Mouse (Mus musculus): Measurements from ENCODE around the gene Slc18a2.

Gene Slc18a2

DNA sequence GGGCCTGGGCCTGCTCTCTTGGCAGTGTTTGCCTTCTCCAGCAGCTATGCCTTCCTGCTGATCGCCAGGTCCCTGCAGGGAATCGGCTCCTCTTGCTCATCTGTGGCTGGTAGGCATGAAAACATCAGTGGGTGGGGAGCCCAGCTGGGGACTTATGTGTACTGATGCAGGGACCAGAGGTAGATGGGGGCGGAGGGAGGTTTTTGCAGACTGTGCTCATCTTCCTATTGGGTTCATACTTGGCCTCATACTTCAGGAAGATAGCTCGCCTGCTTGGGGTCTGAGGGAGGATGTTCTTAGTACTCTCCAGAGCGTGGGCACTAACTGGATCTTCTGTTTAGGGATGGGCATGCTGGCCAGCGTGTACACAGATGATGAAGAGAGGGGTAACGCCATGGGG, 12.5 kb downstream of the Slc18a2 start:
- in situ Hi-C loops (cut with MboI, MseI): no loop called here

GRCm38 (mm10) chr19:59276354-59276753, 15.7 kb downstream of the Slc18a2 start:
- in situ Hi-C loops (cut with MboI, MseI): no loop called here

DNA sequence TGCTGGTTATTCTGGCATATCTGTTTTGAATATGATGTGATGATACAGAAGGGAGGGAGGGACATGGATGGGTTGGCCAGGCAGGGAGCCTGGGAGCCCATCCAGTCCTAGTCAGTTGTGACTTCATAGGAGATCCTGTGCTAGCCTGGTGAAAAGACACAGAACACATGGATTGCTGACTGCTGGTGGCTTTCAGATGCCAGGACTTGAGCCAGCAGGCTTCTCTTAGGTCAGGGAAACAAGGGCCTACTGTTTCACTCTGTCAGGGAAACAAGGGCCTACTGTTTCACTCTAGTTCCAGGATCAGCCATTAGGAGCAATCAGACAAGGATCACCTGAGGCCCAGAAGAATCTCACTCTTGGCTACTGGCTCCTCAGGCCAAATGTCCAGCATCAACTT, 20.1 kb downstream of the Slc18a2 start:
- in situ Hi-C loops (cut with MboI, MseI): no loop called here

DNA sequence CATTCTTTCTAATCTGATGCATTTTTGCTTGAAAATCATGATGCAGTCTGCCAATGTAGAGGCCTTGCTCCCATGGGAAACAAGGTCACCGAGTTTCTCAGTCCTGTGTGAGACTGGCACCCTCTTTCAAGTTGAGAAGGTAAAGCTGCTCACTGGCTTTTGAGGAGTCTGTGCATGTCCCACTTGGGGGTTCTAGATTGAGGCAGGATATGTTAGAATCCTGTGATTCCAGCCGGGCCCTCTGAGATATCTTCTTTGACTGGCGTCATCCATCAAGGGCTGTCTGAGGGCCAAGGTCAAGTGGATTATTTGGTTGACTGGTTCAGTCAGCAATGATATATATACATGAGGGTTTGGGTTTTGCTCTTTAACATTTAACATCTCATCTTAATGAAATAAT, 21.3 kb downstream of the Slc18a2 start:
- in situ Hi-C loops (cut with MboI, MseI): no loop called here

DNA sequence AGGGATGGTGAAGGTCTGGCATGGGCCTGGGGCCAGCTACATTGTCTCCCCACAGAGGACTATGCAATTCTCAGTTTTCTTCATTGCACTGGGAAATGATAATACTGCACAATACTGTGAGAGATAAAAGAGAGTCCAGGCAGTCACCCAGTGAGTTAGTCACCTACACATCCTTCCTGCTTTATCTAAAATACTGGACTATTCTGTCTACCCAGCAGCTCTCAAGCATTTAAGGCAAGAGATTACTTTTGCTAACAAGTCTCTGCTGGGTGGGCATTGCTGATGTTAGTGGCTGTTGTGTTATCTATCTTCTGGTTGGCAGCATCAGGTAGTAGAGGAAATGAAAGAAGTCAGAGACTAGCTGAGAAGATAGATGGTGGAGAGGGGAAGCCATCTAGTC, 28.3 kb downstream of the Slc18a2 start:
- in situ Hi-C loops (cut with MboI, MseI): no loop called here

DNA sequence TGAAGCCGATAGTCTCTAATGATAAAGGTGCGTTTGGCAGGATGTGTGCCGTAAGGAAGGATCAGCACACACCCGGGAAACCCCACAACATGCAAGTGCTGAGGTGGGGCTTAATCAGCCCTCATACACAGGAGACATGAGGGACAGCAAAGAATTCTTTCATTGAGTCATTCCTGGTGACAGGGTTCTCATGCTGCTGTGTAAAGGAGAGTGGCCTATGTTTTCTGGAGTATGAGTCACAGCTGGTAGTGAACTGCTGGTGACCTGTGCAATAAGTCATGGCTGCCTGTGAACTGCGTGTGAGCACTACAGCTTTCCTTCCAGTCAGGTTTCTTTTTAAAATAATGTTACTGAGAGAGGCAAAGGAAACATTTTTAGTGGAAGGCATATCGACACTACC, 29.1 kb downstream of the Slc18a2 start:
- in situ Hi-C loops (cut with MboI, MseI): no loop called here

DNA sequence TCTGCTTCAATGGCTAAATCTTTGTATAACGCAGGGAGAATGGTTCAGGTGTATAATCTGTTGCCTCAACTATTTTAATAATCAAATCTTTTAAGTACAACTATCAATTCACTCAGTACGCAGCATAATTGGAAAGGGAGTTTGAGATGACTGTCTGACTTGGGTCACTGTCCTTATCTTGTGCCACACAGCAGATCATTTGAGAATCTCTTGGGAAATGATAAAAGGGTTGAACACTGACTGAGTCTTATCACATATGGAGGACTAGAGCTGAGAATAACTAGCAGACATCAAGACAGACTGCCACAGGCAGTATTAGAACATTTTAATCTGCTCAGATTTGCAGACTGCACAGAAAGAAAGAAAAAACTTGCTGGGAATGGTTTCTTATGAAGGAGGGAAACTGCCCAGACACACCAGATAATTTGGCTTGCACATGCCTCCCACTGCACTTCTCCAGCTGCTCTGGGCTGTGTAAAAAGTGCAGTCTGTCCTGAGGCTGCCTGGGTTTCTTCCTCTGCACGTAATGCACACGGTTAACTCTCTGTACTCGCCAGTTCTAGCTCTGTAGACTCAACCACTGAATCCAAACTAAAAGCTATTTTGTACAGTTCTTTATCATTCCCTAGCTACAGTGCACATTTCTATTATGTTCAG, 31.6 kb downstream of the Slc18a2 start:
- in situ Hi-C loops (cut with MboI, MseI): no loop called here

DNA sequence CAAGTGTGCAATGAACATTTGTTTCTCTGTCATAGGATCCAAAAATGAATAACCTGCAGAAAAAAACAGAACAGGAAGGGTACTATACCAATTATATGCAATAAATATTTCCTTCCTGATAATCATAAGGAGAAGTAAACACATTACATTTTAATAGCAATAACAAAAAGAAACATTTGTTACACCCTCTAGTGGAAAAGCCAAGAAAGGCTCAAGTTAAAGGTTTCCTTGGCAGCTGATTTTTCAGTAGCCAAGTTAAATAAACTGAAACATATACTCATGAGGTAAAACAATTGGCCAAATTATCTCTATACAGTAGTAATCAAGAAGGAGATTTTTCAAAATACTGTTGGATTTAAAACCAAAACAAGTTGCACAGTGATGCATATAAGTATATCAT, 54.6 kb downstream of the Slc18a2 start:
- in situ Hi-C loops (cut with MboI, MseI): no loop called here

GRCm38 (mm10) chr19:59316571-59316970, 55.9 kb downstream of the Slc18a2 start:
- in situ Hi-C loops (cut with MboI, MseI): no loop called here

DNA sequence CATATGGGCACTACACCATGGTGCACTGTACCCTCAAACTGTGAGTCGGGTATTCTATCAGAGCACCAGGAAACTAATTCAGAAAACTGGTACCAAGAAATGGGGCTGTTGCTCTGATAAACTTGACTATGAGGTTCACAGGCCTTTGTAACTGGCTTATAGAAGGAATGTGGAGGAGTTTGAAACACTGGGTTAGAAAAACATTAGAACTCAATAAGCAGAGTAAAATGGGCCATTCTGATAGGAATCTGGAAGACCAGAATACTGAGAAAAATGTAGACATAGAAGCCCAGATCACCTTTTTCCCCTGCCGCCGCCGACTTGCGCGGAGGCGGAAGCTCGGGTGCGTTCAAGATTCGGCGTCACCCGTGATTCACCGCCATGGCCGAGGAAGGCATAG, 61.3 kb downstream of the Slc18a2 start, which contains the start of gene Rps12-ps3:
Rps12-ps3 (plus strand) TSS at position 301 of the 400 bp plus-strand sequence.
- in situ Hi-C loops (cut with MboI, MseI): no loop called here

DNA sequence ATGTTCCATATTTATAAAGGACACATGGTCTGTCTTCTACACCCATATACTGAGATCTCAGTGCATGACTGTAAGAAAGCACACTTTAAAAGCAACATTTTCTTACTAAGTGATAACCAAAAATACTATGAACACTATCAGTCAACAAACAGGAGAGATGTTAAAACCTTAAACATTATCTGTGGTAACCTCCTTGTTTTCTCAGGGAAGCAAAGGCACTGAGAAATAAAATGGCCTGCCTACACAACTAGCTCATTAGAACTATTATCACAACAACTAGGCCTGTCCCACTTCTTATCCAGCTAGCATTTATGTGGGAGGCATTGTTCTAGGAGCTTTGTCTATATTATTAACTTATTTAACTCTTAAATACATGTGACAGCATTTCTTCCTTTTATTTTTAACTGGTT, 70.1 kb downstream of the Slc18a2 start:
- in situ Hi-C loops (cut with MboI, MseI): no loop called here

DNA sequence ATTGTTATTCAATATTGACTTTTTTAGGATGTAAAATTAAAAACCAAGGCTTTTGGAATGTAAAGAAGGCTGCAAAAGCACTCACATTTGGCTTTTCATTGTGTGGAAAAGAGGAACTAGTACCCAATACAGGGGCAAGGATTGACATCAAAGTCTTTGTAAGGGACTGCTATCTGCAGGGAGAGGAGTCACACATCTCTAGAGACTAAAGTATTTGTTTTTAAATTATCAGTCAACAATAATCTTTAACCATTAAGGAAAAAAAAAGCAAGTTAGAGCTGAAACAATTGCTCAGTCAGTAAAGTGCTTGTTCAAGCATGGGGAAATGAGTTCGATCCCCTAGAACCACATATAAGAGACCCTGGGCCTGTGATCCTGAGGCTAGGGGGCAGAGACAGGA, 76.0 kb downstream of the Slc18a2 start:
- in situ Hi-C loops (cut with MboI, MseI): no loop called here

DNA sequence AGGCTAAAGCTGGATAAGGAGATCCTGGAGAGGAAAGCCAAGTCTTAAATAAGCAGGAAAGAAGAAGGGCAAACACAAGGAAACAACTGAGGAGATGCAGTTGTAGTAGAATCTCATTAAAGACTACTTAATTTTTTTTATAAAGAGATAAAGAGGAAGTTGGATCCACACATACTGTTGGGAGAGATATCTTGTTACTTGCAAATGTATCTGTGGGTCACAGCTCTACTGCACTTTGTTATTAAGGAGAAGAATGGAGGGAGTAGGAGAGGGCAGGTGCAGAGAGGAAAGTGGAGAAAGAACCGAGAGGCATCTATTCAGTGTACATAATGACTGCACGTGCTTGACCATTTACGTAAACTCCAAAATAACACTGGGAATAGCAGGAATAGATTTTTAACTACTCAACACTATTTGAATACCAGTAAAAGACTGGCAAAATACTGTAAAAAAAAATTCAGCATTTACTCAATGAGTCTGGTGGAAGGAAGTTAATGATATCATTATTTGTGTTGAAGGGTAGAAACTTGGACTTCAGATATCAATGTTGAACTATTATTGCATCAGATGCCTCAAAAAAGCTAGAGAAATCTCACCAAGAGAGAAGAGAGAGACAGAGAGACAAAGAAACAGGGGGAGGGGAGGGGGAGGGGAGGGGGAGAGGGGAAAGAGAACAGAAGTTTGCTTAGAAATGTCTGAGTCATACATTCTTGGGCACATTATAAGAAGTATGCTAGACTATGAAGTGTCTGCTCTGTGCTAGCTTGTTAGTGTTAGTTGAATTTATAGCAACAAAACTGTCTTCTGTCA, 77.4 kb downstream of the Slc18a2 start:
- in situ Hi-C loops (cut with MboI, MseI): no loop called here

DNA sequence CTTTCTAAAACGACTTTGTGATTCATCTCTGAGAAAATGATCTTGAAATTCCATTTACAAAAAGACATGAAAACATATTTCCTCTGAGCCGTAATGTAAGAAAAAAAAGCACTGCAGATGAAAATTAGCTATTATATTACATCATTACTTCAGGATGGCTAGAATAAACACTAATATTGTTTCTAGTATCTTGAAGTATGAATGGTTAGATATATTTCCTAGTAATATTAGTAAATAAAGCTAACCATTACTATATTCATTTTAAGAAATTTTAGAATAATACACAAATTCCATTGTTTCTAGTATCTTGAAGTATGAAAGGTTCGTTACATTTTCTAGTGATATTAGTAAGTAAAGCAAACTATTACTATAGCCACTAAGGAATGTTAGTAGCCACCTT, 79.2 kb downstream of the Slc18a2 start:
- in situ Hi-C loops (cut with MboI, MseI): no loop called here

- in situ Hi-C loops (cut with MboI, MseI): no loop called here
Observed at GRCm38 (mm10) chr19:59342964-59343363, 82.3 kb downstream of the Slc18a2 start.

DNA sequence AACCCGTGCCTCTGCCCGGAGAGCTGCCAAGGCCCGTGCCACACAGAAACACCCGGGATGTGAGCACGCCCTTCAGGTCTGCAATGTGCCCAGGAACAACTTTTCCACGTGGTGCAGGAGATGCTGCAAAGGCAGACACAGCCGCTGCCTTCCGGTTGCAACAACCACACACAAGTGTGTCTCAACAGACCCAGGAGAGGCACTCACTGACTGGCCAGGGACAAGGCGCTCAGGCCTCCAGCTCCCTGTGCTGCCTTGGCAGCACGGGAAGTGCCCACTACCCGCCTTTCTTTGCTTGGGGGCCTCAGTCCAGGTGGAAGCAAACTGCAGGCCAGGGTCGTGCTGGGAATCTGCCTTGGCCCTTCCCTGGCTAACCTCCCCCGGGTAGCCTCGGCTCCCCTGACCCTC, 83.6 kb downstream of the Slc18a2 start:
- in situ Hi-C loops (cut with MboI, MseI): no loop called here

- in situ Hi-C loops (cut with MboI, MseI): no loop called here
Observed at GRCm38 (mm10) chr19:59345081-59345657, 84.5 kb downstream of the Slc18a2 start.

Data from T-helper 1 cell (primary cell).